Mouse (Mus musculus): ENCODE results near the gene L1td1.

The L1td1 gene

GRCm38 (mm10) chr4:98726590-98727237, at the start of gene L1td1:
TSS of gene L1td1 (plus strand) at chr4:98726734.
- Histone ChIP-seq H3K36me3 (ENCODE audit: insufficient read depth, low read length) (peaks cover 30% of the 10 kb centered on the region), H3K27me3 (ENCODE audit: insufficient read depth, low read length) (no peaks in the 10 kb centered on the region), H3K4me1 (replicated peaks; ENCODE audit: low read depth, low read length) (peaks cover 43% of the 10 kb centered on the region), H3K9me3 (ENCODE audit: low read length) (no peaks in the 10 kb centered on the region), H3K4me3 (replicated peaks; ENCODE audit: low read length) (peak within 1 kb of the TSS; percentile 97)
- TF ChIP-seq POU5F1 (IDR thresholded peaks at IDR 0.05; ENCODE audit: borderline replicate concordance, low read length), result no peak
- no peak for TF ChIP-seq NANOG (IDR thresholded peaks at IDR 0.05; ENCODE audit: borderline replicate concordance, low read length)
- TF ChIP-seq CTCF (conservative IDR thresholded peaks at IDR 0.05; ENCODE audit: low read length), result no peak

DNA sequence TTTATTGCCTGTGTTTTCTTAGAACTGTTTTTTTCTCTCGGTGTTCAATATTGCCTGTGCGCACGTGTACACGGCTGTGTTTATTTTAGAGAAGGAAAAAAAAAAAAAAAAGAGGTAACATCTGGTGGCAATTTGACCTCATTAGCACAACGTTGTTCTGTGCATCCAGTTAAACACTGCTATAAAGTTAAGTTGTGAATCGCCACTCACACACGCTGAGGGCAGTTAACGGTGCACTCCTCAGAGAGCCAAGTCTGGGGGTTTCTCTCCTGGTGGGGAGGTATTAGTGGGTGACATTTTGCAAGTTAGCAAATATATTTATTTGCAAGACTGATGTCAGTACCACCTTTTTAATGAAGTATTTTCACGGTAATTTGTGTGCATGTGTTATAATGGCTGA, 49.0 kb upstream of the L1td1 start:
- Histone ChIP-seq H3K4me1 (replicated peaks; ENCODE audit: low read depth, low read length) (no peaks in the 10 kb centered on the region), H3K27me3 (ENCODE audit: insufficient read depth, low read length) (no peaks in the 10 kb centered on the region), H3K4me3 (replicated peaks; ENCODE audit: low read length) (no peak overlapping the region), H3K9me3 (ENCODE audit: low read length) (no peaks in the 10 kb centered on the region), H3K36me3 (ENCODE audit: insufficient read depth, low read length) (no peaks in the 10 kb centered on the region)
- TF ChIP-seq POU5F1 (IDR thresholded peaks at IDR 0.05; ENCODE audit: borderline replicate concordance, low read length) (no peak), NANOG (IDR thresholded peaks at IDR 0.05; ENCODE audit: borderline replicate concordance, low read length) (no peak), CTCF (conservative IDR thresholded peaks at IDR 0.05; ENCODE audit: low read length) (no peak)

- no peak for TF ChIP-seq NANOG (IDR thresholded peaks at IDR 0.05; ENCODE audit: borderline replicate concordance, low read length)
- no peak for TF ChIP-seq CTCF (conservative IDR thresholded peaks at IDR 0.05; ENCODE audit: low read length)
- TF ChIP-seq POU5F1 (IDR thresholded peaks at IDR 0.05; ENCODE audit: borderline replicate concordance, low read length), result no peak
- H3K4me3 ChIP-seq (replicated peaks; ENCODE audit: low read length), result no peak overlapping the region
- H3K36me3 ChIP-seq (ENCODE audit: insufficient read depth, low read length), result no peaks in the 10 kb centered on the region
- 0 out of 2 replicates have a peak, but pooled peaks cover 2% of the 10 kb centered on the region for H3K4me1 ChIP-seq (replicated peaks; ENCODE audit: low read depth, low read length)
- no peaks in the 10 kb centered on the region for H3K27me3 ChIP-seq (ENCODE audit: insufficient read depth, low read length)
- no peaks in the 10 kb centered on the region for H3K9me3 ChIP-seq (ENCODE audit: low read length)
Observed at GRCm38 (mm10) chr4:98686678-98687267, 39.8 kb upstream of the L1td1 start.

GRCm38 (mm10) chr4:98688116-98688515, 38.4 kb upstream of the L1td1 start:
- Histone ChIP-seq H3K9me3 (ENCODE audit: low read length) (no peaks in the 10 kb centered on the region), H3K4me3 (replicated peaks; ENCODE audit: low read length) (no peak overlapping the region), H3K4me1 (replicated peaks; ENCODE audit: low read depth, low read length) (0 out of 2 replicates have a peak, but pooled peaks cover 2% of the 10 kb centered on the region), H3K36me3 (ENCODE audit: insufficient read depth, low read length) (no peaks in the 10 kb centered on the region), H3K27me3 (ENCODE audit: insufficient read depth, low read length) (no peaks in the 10 kb centered on the region)
- no peak for TF ChIP-seq NANOG (IDR thresholded peaks at IDR 0.05; ENCODE audit: borderline replicate concordance, low read length)
- no peak for TF ChIP-seq CTCF (conservative IDR thresholded peaks at IDR 0.05; ENCODE audit: low read length)
- TF ChIP-seq POU5F1 (IDR thresholded peaks at IDR 0.05; ENCODE audit: borderline replicate concordance, low read length), result no peak

- TF ChIP-seq POU5F1 (IDR thresholded peaks at IDR 0.05; ENCODE audit: borderline replicate concordance, low read length) (no peak), NANOG (IDR thresholded peaks at IDR 0.05; ENCODE audit: borderline replicate concordance, low read length) (no peak), CTCF (conservative IDR thresholded peaks at IDR 0.05; ENCODE audit: low read length) (no peak)
- Histone ChIP-seq H3K4me1 (replicated peaks; ENCODE audit: low read depth, low read length) (0 out of 2 replicates have a peak, but pooled peaks cover 2% of the 10 kb centered on the region), H3K9me3 (ENCODE audit: low read length) (no peaks in the 10 kb centered on the region), H3K4me3 (replicated peaks; ENCODE audit: low read length) (no peak overlapping the region), H3K36me3 (ENCODE audit: insufficient read depth, low read length) (no peaks in the 10 kb centered on the region), H3K27me3 (ENCODE audit: insufficient read depth, low read length) (no peaks in the 10 kb centered on the region)
Observed at GRCm38 (mm10) chr4:98688520-98688919, 38.0 kb upstream of the L1td1 start.

DNA sequence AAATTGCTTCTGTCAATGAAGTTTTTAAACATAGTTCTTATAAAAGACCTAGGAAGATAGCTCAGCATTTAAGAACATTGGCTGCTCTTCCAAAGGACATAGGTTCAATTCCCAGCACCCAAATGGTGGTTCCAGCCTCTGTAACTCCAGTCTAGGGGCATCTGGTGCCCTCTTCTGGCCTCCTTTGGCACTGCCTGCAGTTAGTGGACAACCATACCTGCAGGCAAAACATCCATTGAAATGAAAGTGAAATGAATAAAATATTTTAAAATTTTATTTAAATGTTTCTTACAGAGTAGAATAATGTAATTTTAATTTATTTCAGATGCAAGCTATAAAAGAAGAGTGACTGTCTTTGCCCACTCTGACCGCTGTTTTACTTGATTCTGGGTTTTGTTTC, 36.5 kb upstream of the L1td1 start:
- TF ChIP-seq CTCF (conservative IDR thresholded peaks at IDR 0.05; ENCODE audit: low read length) (peak; percentile 63), NANOG (IDR thresholded peaks at IDR 0.05; ENCODE audit: borderline replicate concordance, low read length) (no peak)
- Histone ChIP-seq H3K27me3 (ENCODE audit: insufficient read depth, low read length) (no peaks in the 10 kb centered on the region), H3K4me1 (replicated peaks; ENCODE audit: low read depth, low read length) (0 out of 2 replicates have a peak, but pooled peaks cover 2% of the 10 kb centered on the region), H3K4me3 (replicated peaks; ENCODE audit: low read length) (no peak overlapping the region), H3K9me3 (ENCODE audit: low read length) (no peaks in the 10 kb centered on the region), H3K36me3 (ENCODE audit: insufficient read depth, low read length) (no peaks in the 10 kb centered on the region)

GRCm38 (mm10) chr4:98693465-98694185, 32.9 kb upstream of the L1td1 start:
- Histone ChIP-seq H3K4me1 (replicated peaks; ENCODE audit: low read depth, low read length) (no peaks in the 10 kb centered on the region), H3K4me3 (replicated peaks; ENCODE audit: low read length) (no peak overlapping the region), H3K27me3 (ENCODE audit: insufficient read depth, low read length) (no peaks in the 10 kb centered on the region), H3K36me3 (ENCODE audit: insufficient read depth, low read length) (no peaks in the 10 kb centered on the region), H3K9me3 (ENCODE audit: low read length) (no peaks in the 10 kb centered on the region)
- TF ChIP-seq CTCF (conservative IDR thresholded peaks at IDR 0.05; ENCODE audit: low read length), result no peak
- TF ChIP-seq POU5F1 (IDR thresholded peaks at IDR 0.05; ENCODE audit: borderline replicate concordance, low read length), result no peak
- no peak for TF ChIP-seq NANOG (IDR thresholded peaks at IDR 0.05; ENCODE audit: borderline replicate concordance, low read length)

GRCm38 (mm10) chr4:98697932-98698331, 28.6 kb upstream of the L1td1 start:
- H3K9me3 ChIP-seq (ENCODE audit: low read length), result no peaks in the 10 kb centered on the region
- no peak overlapping the region for H3K4me3 ChIP-seq (replicated peaks; ENCODE audit: low read length)
- peaks cover 16% of the 10 kb centered on the region for H3K4me1 ChIP-seq (replicated peaks; ENCODE audit: low read depth, low read length)
- peaks cover 2% of the 10 kb centered on the region; the same call in 1 of the 2 replicates for H3K27me3 ChIP-seq (ENCODE audit: insufficient read depth, low read length)
- TF ChIP-seq CTCF (conservative IDR thresholded peaks at IDR 0.05; ENCODE audit: low read length) (no peak), NANOG (IDR thresholded peaks at IDR 0.05; ENCODE audit: borderline replicate concordance, low read length) (no peak), POU5F1 (IDR thresholded peaks at IDR 0.05; ENCODE audit: borderline replicate concordance, low read length) (no peak)
- H3K36me3 ChIP-seq (ENCODE audit: insufficient read depth, low read length), result no peaks in the 10 kb centered on the region
